Mouse (Mus musculus) heart, embryonic 14.5 days (tissue): ENCODE data around the gene Exosc2. TPM values are rescaled to one million over a fixed set of nuclear protein-coding genes. Genes with fewer than 3 reads are reported as not detected.

Source experiments
- ATAC-seq: fragments of 200-750 bp; cut with Nextera tagmentation; 2 replicates; pipeline ENCODE4 v1.8.0; 2017; ENCODE audit warnings: low read depth, moderate TSS enrichment; ENCODE audit not compliant: insufficient number of reproducible peaks, insufficient read depth, low FRiP score
- H3K27ac ChIP-seq, 2 experiments: fragments of 200-500 bp in 1 of 2; fragments of 300-500 bp in 1 of 2; sonication (generic) in 1 of 2; replicated peaks in 1 of 2; 2 replicates each; pipeline ENCODE4 v1.5.1; 2012 to 2014; ENCODE audit warnings: low read depth in 2 of 2, low read length in 2 of 2, control low read depth in 1 of 2, mild to moderate bottlenecking in 1 of 2, mixed read lengths in 1 of 2; ENCODE audit not compliant: control insufficient read depth in 1 of 2, insufficient read depth in 1 of 2
- H3K27me3 ChIP-seq: fragments of 300-500 bp; sonication (generic); 2 replicates; pipeline ENCODE4 v1.6.1; 2014; ENCODE audit warnings: mild to moderate bottlenecking, low read length, control low read depth; ENCODE audit not compliant: control insufficient read depth, insufficient read depth
- H3K36me3 ChIP-seq: fragments of 300-500 bp; sonication (generic); 2 replicates; pipeline ENCODE4 v1.6.1; 2014; ENCODE audit warnings: mild to moderate bottlenecking, control low read depth, low read length, mixed read lengths; ENCODE audit not compliant: control insufficient read depth, insufficient read depth
- H3K4me1 ChIP-seq, 2 experiments: fragments of 200-500 bp in 1 of 2; fragments of 300-500 bp in 1 of 2; sonication (generic) in 1 of 2; 2 replicates each; pipeline ENCODE4 v1.6.1; 2012 to 2014; ENCODE audit warnings: low read length in 2 of 2, control low read depth in 1 of 2, mixed read lengths in 1 of 2; ENCODE audit not compliant: control insufficient read depth in 2 of 2, insufficient read depth in 2 of 2
- H3K4me2 ChIP-seq: fragments of 300-500 bp; sonication (generic); 2 replicates; pipeline ENCODE4 v1.6.1; 2014; ENCODE audit warnings: mild to moderate bottlenecking, low read length
- H3K4me3 ChIP-seq, 2 experiments: fragments of 200-500 bp in 1 of 2; fragments of 300-500 bp in 1 of 2; sonication (generic) in 1 of 2; 2 replicates each; pipeline ENCODE4 v1.5.1; 2012 to 2014; ENCODE audit warnings: low read length in 2 of 2, mild to moderate bottlenecking in 2 of 2, control low read depth in 1 of 2, low read depth in 1 of 2, moderate library complexity in 1 of 2; ENCODE audit not compliant: control insufficient read depth in 1 of 2, insufficient read depth in 1 of 2
- H3K9ac ChIP-seq: fragments of 300-500 bp; sonication (generic); 2 replicates; pipeline ENCODE4 v1.6.1; 2014; ENCODE audit warnings: mild to moderate bottlenecking, low read length
- H3K9me3 ChIP-seq: fragments of 300-500 bp; sonication (generic); 2 replicates; pipeline ENCODE4 v1.6.1; 2016; ENCODE audit warnings: low read length, control low read depth; ENCODE audit not compliant: control insufficient read depth
- WGBS: fragments of 180-500 bp; shearing (Covaris S2); extraction: QIAGEN DNeasy Blood & Tissue Kit; methylation state at CpG from one replicate; pipeline ENCODE4 v1.1.7; 2014; 5-methylcytosine and 5-hydroxymethylcytosine counted together
- polyA plus RNA-seq: library from polyadenylated mRNA; unstranded; fragments of >200 nt; fragmentation: Nextera tagmentation; extraction: Ambion mirVana; gene quantifications from 2 replicates; pipeline ENCODE4 v1.2.1, GENCODE M21; 2014

The Exosc2 gene
- polyA plus RNA-seq, 1 experiment from 2014 or later, result 30.7 TPM

GRCm38 (mm10) chr2:31715985-31716384 lies 45.5 kb downstream of the Exosc2 start:
- Histone ChIP-seq H3K9me3 (no peaks in the 10 kb centered on the region), H3K4me3 (no peak overlapping the region), H3K27me3 (no peaks in the 10 kb centered on the region), H3K4me2 (no peak overlapping the region), H3K27ac (peak overlapping the region; percentile 45 to 49; a peak in 3 of 4 replicates), H3K36me3 (peaks cover 8% of the 10 kb centered on the region; the same call in 1 of the 2 replicates), H3K9ac (no peak overlapping the region), H3K4me1 (peaks cover 5 to 13% of the 10 kb centered on the region in 2 experiments; a peak in 3 of 4 replicates)
- peak; percentile 33; the same call in 1 of the 2 replicates for ATAC-seq
- 40% methylated on average over 7 of the region's 7 CpGs for WGBS

DNA sequence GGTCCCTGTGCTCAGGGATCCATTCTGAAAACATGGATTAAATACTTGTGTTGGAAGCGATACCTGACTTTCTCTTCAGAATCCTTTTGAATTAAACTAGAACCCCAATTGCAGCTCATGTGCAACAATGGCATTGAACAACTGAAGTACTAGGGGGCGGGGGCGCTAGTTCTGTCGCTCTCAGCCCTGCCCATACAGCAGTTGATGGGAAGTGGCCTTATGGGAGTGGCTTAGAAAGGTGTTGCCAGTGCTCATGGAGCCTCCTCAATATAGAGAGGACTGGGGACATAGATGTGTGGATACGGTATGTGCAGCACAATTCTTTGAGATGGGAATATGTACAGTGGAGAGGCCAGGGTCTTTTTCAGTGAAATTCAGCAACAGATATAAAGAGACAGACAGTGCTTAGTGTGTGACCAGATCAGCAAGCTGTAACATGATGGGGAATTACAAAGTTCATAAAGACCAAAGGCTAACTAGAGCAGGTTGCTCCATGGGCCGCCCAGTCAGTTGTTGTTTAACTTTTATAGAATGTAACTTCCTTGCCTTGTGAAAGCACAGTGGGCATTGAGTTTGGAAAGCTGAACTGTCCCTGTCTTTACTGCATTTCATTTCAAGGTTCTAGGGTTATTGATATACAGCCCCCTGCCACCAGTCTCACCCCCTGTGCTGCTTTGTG lies 48.8 kb downstream of the Exosc2 start:
- Histone ChIP-seq H3K36me3 (peaks cover 4% of the 10 kb centered on the region; the same call in 1 of the 2 replicates), H3K9me3 (no peaks in the 10 kb centered on the region), H3K27ac (no peak overlapping the region), H3K9ac (no peak overlapping the region), H3K4me1 (peaks cover 5 to 13% of the 10 kb centered on the region in 2 experiments; a peak in 3 of 4 replicates), H3K4me2 (no peak overlapping the region), H3K27me3 (no peaks in the 10 kb centered on the region), H3K4me3 (no peak overlapping the region)
- 86% methylated on average over 6 of the region's 6 CpGs for WGBS
- ATAC-seq, result no peak

DNA sequence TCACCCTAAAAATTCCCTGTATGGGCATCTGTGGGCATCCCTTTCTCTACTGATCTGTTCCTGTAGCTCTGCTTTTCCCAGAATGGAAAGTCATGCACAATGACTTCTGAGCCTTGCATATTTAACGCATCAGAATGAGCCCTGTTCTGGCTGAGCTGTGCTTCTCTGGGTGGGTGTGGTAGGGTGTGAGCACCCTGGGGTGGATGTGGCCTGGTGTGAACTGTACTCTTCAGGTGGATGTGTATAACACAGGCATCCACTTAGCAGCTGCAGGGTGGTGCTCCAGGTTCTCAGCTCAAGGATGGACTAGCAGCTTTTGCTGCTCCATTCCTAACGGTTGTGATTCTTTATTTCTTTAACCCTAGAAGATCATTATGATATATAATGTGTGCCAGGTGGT lies 49.4 kb downstream of the Exosc2 start:
- H3K4me1 ChIP-seq, result peaks cover 5 to 13% of the 10 kb centered on the region in 2 experiments; a peak in 3 of 4 replicates
- peaks cover 4% of the 10 kb centered on the region; the same call in 1 of the 2 replicates for H3K36me3 ChIP-seq
- 78% methylated on average over 2 of the region's 2 CpGs for WGBS
- no peaks in the 10 kb centered on the region for H3K27me3 ChIP-seq
- H3K4me3 ChIP-seq, result no peak overlapping the region
- no peak overlapping the region for H3K4me2 ChIP-seq
- ATAC-seq, result no peak
- H3K9me3 ChIP-seq, result no peaks in the 10 kb centered on the region
- no peak overlapping the region for H3K9ac ChIP-seq
- no peak overlapping the region for H3K27ac ChIP-seq

- 54% methylated on average over 4 of the region's 4 CpGs for WGBS
These were observed 50.3 kb downstream of the Exosc2 start for GRCm38 (mm10) chr2:31720783-31721182.

GRCm38 (mm10) chr2:31724730-31725490 lies 54.4 kb downstream of the Exosc2 start:
- 85% methylated on average over 7 of the region's 7 CpGs for WGBS
- Histone ChIP-seq H3K27ac (no peak overlapping the region), H3K27me3 (no peaks in the 10 kb centered on the region), H3K9me3 (no peaks in the 10 kb centered on the region), H3K4me2 (no peak overlapping the region), H3K9ac (no peak overlapping the region), H3K36me3 (no peaks in the 10 kb centered on the region), H3K4me3 (no peak overlapping the region), H3K4me1 (peaks cover 23 to 32% of the 10 kb centered on the region in 2 experiments)
- ATAC-seq, result no peak

More at GRCm38 (mm10) chr2:31720783-31721182, 50.3 kb downstream of the Exosc2 start:
- Histone ChIP-seq H3K36me3 (peaks cover 4% of the 10 kb centered on the region; the same call in 1 of the 2 replicates), H3K9ac (no peak overlapping the region), H3K27ac (no peak overlapping the region), H3K27me3 (no peaks in the 10 kb centered on the region), H3K4me2 (no peak overlapping the region), H3K4me1 (peaks cover 5 to 9% of the 10 kb centered on the region in 2 experiments; a peak in 3 of 4 replicates), H3K9me3 (no peaks in the 10 kb centered on the region), H3K4me3 (no peak overlapping the region)
- ATAC-seq, result no peak

GRCm38 (mm10) chr2:31727576-31728277 lies 57.2 kb downstream of the Exosc2 start:
- Histone ChIP-seq H3K27me3 (no peaks in the 10 kb centered on the region), H3K27ac (peak overlapping the region; percentile 35 to 44; a peak in 3 of 4 replicates), H3K9ac (peak overlapping the region; percentile 16; the same call in 1 of the 2 replicates), H3K9me3 (no peaks in the 10 kb centered on the region), H3K4me1 (peaks cover 23 to 32% of the 10 kb centered on the region in 2 experiments), H3K36me3 (no peaks in the 10 kb centered on the region), H3K4me3 (no peak overlapping the region), H3K4me2 (no peak overlapping the region)
- ATAC-seq, result no peak
- WGBS, result 65% methylated on average over 9 of the region's 9 CpGs

DNA sequence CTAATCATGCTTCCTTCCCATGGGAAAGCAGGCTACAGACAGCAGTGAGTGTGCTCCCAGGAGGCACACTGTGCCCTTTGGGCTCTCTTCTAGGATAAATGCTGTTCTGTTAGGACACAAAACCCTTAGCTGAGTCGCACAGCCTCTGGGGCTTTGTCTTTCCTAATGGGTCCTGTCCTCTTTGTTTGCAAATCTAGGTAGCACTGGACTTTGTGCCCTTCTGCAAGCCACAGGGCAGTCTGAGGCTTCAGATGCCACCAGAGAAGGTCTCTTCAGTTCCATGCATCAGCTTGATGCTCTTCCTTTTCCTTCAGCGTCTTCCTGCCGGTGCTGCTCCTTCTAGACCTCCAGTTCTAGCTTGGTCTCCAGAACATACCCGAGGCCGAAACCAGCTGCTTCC lies 60.1 kb downstream of the Exosc2 start:
- Histone ChIP-seq H3K9me3 (no peaks in the 10 kb centered on the region), H3K27ac (no peak overlapping the region), H3K4me2 (no peak overlapping the region), H3K9ac (no peak overlapping the region), H3K36me3 (no peaks in the 10 kb centered on the region), H3K27me3 (no peaks in the 10 kb centered on the region), H3K4me1 (peaks cover 23 to 32% of the 10 kb centered on the region in 2 experiments), H3K4me3 (no peak overlapping the region)
- WGBS, result 77% methylated on average over 5 of the region's 5 CpGs
- ATAC-seq, result no peak
